8 mouse cellular contexts compared by ENCODE assay signal in genomic region chr8:70841147-70842072, GRCm38 (mm10). TPM values are rescaled to one million over a fixed set of nuclear protein-coding genes. Genes with fewer than 3 reads are reported as not detected.
DNase-seq lines count a peak whose midpoint lies in the region; ATAC-seq and TF ChIP-seq lines count a peak whose summit lies in the region.

No protein-coding gene starts in this region.

- peak overlapping the region; percentile 32; the same call in 1 of the 2 replicates for H3K4me2 ChIP-seq in intestine, postnatal 0 days (replicated peaks; ENCODE audit: low read depth)
- no peak overlapping the region; the same call in 1 of the 2 replicates for H3K4me2 ChIP-seq in midbrain, embryonic 11.5 days

- WGBS in intestine, postnatal 0 days, result 22% methylated on average over 22 of the region's 22 CpGs
- WGBS in midbrain, embryonic 11.5 days, result 39% methylated on average over 22 of the region's 22 CpGs

- peak; percentile 98 for TF ChIP-seq CTCF in intestine, postnatal 0 days (IDR thresholded peaks at IDR 0.05; ENCODE audit: low read depth)

- H3K9me3 ChIP-seq in intestine, postnatal 0 days (ENCODE audit: control insufficient read depth), result no peaks in the 10 kb centered on the region
- H3K9me3 ChIP-seq in midbrain, embryonic 11.5 days (ENCODE audit: control insufficient read depth, low read length), result no peaks in the 10 kb centered on the region

- peak overlapping the region; percentile 74; the same call in 1 of the 2 replicates for H3K27ac ChIP-seq in intestine, postnatal 0 days (ENCODE audit: low read depth, low read length)
- no peak overlapping the region for H3K27ac ChIP-seq in midbrain, embryonic 11.5 days (ENCODE audit: low read depth, low read length)

- H3K4me3 ChIP-seq in intestine, postnatal 0 days (ENCODE audit: low read depth, low read length), result no peak overlapping the region
- H3K4me3 ChIP-seq in midbrain, embryonic 11.5 days (ENCODE audit: low read depth, low read length), result no peak overlapping the region

- peak; percentile 90 for DNase-seq in adipocyte (ENCODE audit: low spot score)
- DNase-seq in cerebellum, postnatal 25 days, result peak; percentile 93 to 94
- DNase-seq in gastrocnemius, postnatal 36 days, result peak; percentile 88 to 94
- peak; percentile 88 to 90 for DNase-seq in left cerebral cortex, postnatal 25 days (ENCODE audit: low spot score in 2 of 2)
- peak; percentile 99 for DNase-seq in midbrain, embryonic 11.5 days (ENCODE audit: low spot score, missing footprints)
- DNase-seq in skeletal muscle tissue, adult 2 months (ENCODE audit: low read depth, low spot score), result peak; percentile 84
- DNase-seq in urinary bladder, postnatal 4 days (ENCODE audit: low spot score in 2 of 2), result peak; percentile 81 to 92

- ATAC-seq in intestine, postnatal 0 days, result no peak
- no peak for ATAC-seq in midbrain, embryonic 11.5 days (ENCODE audit: low FRiP score)

- 0 out of 2 replicates have a peak, but pooled peaks cover 3% of the 10 kb centered on the region for H3K4me1 ChIP-seq in intestine, postnatal 0 days (replicated peaks; ENCODE audit: control insufficient read depth, insufficient read depth, low read length)
- H3K4me1 ChIP-seq in midbrain, embryonic 11.5 days (ENCODE audit: control insufficient read depth, insufficient read depth, low read length), result peaks cover 6% of the 10 kb centered on the region

- H3K36me3 ChIP-seq in intestine, postnatal 0 days (ENCODE audit: control insufficient read depth, insufficient read depth), result peaks cover 7% of the 10 kb centered on the region; the same call in 1 of the 2 replicates
- H3K36me3 ChIP-seq in midbrain, embryonic 11.5 days (ENCODE audit: control insufficient read depth, insufficient read depth, low read length), result no peaks in the 10 kb centered on the region

- no peaks in the 10 kb centered on the region for H3K27me3 ChIP-seq in intestine, postnatal 0 days (replicated peaks; ENCODE audit: control insufficient read depth, insufficient read depth, low read length)
- no peaks in the 10 kb centered on the region; the same call in 1 of the 2 replicates for H3K27me3 ChIP-seq in midbrain, embryonic 11.5 days (ENCODE audit: control insufficient read depth, insufficient read depth, low read length)

- intact Hi-C loops in gastrocnemius, postnatal 36 days (cut with DNase I), result loop anchor here (1.0 to 5.0 kb wide), 3 partner anchors 20 to 121 kb away; no protein-coding TSS in a partner anchor
- intact Hi-C loops in left cerebral cortex, postnatal 25 days (cut with DNase I), result loop anchor here (1.0 to 2.0 kb wide), 3 partner anchors 20 to 121 kb away; no protein-coding TSS in a partner anchor

- H3K9ac ChIP-seq in intestine, postnatal 0 days (ENCODE audit: low read depth, low read length), result no peak overlapping the region
- no peak overlapping the region; the same call in 1 of the 2 replicates for H3K9ac ChIP-seq in midbrain, embryonic 11.5 days (ENCODE audit: low read length)

RNA-seq across cellular contexts. Expression of gene Arrdc2, which starts 1.9 kb away (rescaled TPM):
- total RNA-seq in gastrocnemius, postnatal 36 days (2021), result 10 to 100 TPM; 47.9 to 92.8 TPM
- polyA plus RNA-seq in intestine, postnatal 0 days (2015; fragmentation: Nextera tagmentation; extraction: Ambion mirVana), result 6.2 and 6.9 TPM in 2 replicates
- total RNA-seq in left cerebral cortex, postnatal 25 days (2021), result 10 to 100 TPM in 1 of 2 experiments, 1 to 10 TPM in 1; 9.5 to 12.2 TPM
- polyA plus RNA-seq in midbrain, embryonic 11.5 days (2014; fragmentation: Nextera tagmentation; extraction: Ambion mirVana), result 7.1 and 8.0 TPM in 2 replicates

RNA-seq across cellular contexts. Expression of gene Kcnn1, which starts 21.6 kb away (rescaled TPM):
- 10 to 100 TPM; 12.8 to 18.3 TPM for total RNA-seq in gastrocnemius, postnatal 36 days (2021)
- polyA plus RNA-seq in intestine, postnatal 0 days (2015; fragmentation: Nextera tagmentation; extraction: Ambion mirVana), result 0.17 and 0.30 TPM in 2 replicates
- total RNA-seq in left cerebral cortex, postnatal 25 days (2021), result 10 to 100 TPM; 19.1 to 20.9 TPM
- 10.9 and 12.4 TPM in 2 replicates for polyA plus RNA-seq in midbrain, embryonic 11.5 days (2014; fragmentation: Nextera tagmentation; extraction: Ambion mirVana)

RNA-seq across cellular contexts. Expression of gene Ccdc124, which starts 32.3 kb away (rescaled TPM):
- 10 to 100 TPM; 56.2 to 64.3 TPM for total RNA-seq in gastrocnemius, postnatal 36 days (2021)
- polyA plus RNA-seq in intestine, postnatal 0 days (2015; fragmentation: Nextera tagmentation; extraction: Ambion mirVana), result 61.7 and 64.3 TPM in 2 replicates
- total RNA-seq in left cerebral cortex, postnatal 25 days (2021), result 10 to 100 TPM; 88.0 to 95.9 TPM
- polyA plus RNA-seq in midbrain, embryonic 11.5 days (2014; fragmentation: Nextera tagmentation; extraction: Ambion mirVana), result 161 and 166 TPM in 2 replicates

RNA-seq across cellular contexts. Expression of gene Il12rb1, which starts 33.2 kb away (rescaled TPM):
- total RNA-seq in gastrocnemius, postnatal 36 days (2021), result under 1 TPM in 1 of 2 experiments, not detected in 1; 0.15 TPM
- polyA plus RNA-seq in intestine, postnatal 0 days (2015; fragmentation: Nextera tagmentation; extraction: Ambion mirVana), result 0.29 and 0.31 TPM in 2 replicates
- under 1 TPM; 0.80 to 0.83 TPM for total RNA-seq in left cerebral cortex, postnatal 25 days (2021)
- polyA plus RNA-seq in midbrain, embryonic 11.5 days (2014; fragmentation: Nextera tagmentation; extraction: Ambion mirVana), result 0.38 TPM in 1 of 2 replicates, not detected in the other

RNA-seq across cellular contexts. Expression of gene Mast3, which starts 36.6 kb away (rescaled TPM):
- 1 to 10 TPM; 2.9 to 4.1 TPM for total RNA-seq in gastrocnemius, postnatal 36 days (2021)
- polyA plus RNA-seq in intestine, postnatal 0 days (2015; fragmentation: Nextera tagmentation; extraction: Ambion mirVana), result 4.4 and 7.2 TPM in 2 replicates
- total RNA-seq in left cerebral cortex, postnatal 25 days (2021), result 100 to 1,000 TPM; 298 to 350 TPM
- polyA plus RNA-seq in midbrain, embryonic 11.5 days (2014; fragmentation: Nextera tagmentation; extraction: Ambion mirVana), result 9.1 and 10.1 TPM in 2 replicates
